9 mouse cellular contexts compared by ENCODE assay signal in genomic region chr1:168384594-168384955, GRCm38 (mm10). TPM values are rescaled to one million over a fixed set of nuclear protein-coding genes. Genes with fewer than 3 reads are reported as not detected.
A peak's percentile ranks its signal among the peaks of the same experiment; 100 is the strongest.
DNase-seq lines count a peak whose midpoint lies in the region; ATAC-seq and TF ChIP-seq lines count a peak whose summit lies in the region.
"Had no signal": no experiment of that assay in that cellular context is flagged by ENCODE, and none has a peak within 500 bp of the region (broad histone marks: within the 10 kb centered on the region; RNA-seq: fewer than 3 reads in every experiment).

No protein-coding gene starts in this region.

- WGBS in kidney, adult 2 months = 21% methylated on average over 6 of the region's 6 CpGs
- WGBS in embryonic facial prominence, embryonic 15.5 days = 25% methylated on average over 6 of the region's 6 CpGs
- WGBS in hindbrain, embryonic 11.5 days = 31% methylated on average over 6 of the region's 6 CpGs
- 17% methylated on average over 6 of the region's 6 CpGs for WGBS in midbrain, embryonic 15.5 days

- no peak overlapping the region for H3K9ac ChIP-seq in embryonic facial prominence, embryonic 15.5 days
- H3K9ac ChIP-seq in hindbrain, embryonic 11.5 days (ENCODE audit: low read depth, low read length) = no peak overlapping the region
- H3K9ac ChIP-seq in midbrain, embryonic 15.5 days = no peak overlapping the region

- no peaks in the 10 kb centered on the region for H3K27me3 ChIP-seq in kidney, adult 2 months (replicated peaks; ENCODE audit: control insufficient read depth, insufficient read depth, low read length)
- H3K27me3 ChIP-seq in embryonic facial prominence, embryonic 15.5 days = no peaks in the 10 kb centered on the region
- H3K27me3 ChIP-seq in hindbrain, embryonic 11.5 days (ENCODE audit: control insufficient read depth, insufficient read depth, low read length) = no peaks in the 10 kb centered on the region
- H3K27me3 ChIP-seq in midbrain, embryonic 15.5 days (replicated peaks) = no peaks in the 10 kb centered on the region

- DNase-seq in kidney, adult 2 months = no peak
- DNase-seq in kidney, postnatal 10 days = no peak
- DNase-seq in hindbrain, embryonic 11.5 days (ENCODE audit: low spot score) = no peak
- DNase-seq in cerebellum, adult 8-10 months = no peak
- no peak for DNase-seq in adrenal gland, adult (ENCODE audit: inconsistent age in 2 of 2, low spot score in 1 of 2)
- DNase-seq in layer of hippocampus, adult 8-10 months (ENCODE audit: low spot score in 2 of 2) = no peak
- DNase-seq: spleen, adult 18-20 months had no signal

- ATAC-seq in embryonic facial prominence, embryonic 15.5 days (ENCODE audit: insufficient number of reproducible peaks, low FRiP score, low TSS enrichment, low read depth) = no peak
- ATAC-seq in hindbrain, embryonic 11.5 days (ENCODE audit: low FRiP score) = no peak
- no peak for ATAC-seq in midbrain, embryonic 15.5 days (replicated peaks)

- no peak for TF ChIP-seq POLR2A in kidney, adult 2 months (IDR thresholded peaks at IDR 0.05; ENCODE audit: low read depth, low read length)

- no peak for TF ChIP-seq CTCF in kidney, adult 2 months (conservative IDR thresholded peaks at IDR 0.05; ENCODE audit: insufficient read depth, insufficient read length, low read depth, low read length)

- peaks cover 49% of the 10 kb centered on the region for H3K4me1 ChIP-seq in kidney, adult 2 months (ENCODE audit: control insufficient read depth, insufficient read depth, low read length)
- H3K4me1 ChIP-seq in embryonic facial prominence, embryonic 15.5 days = peaks cover 65% of the 10 kb centered on the region
- peaks cover 22% of the 10 kb centered on the region for H3K4me1 ChIP-seq in hindbrain, embryonic 11.5 days (replicated peaks; ENCODE audit: control insufficient read depth, insufficient read depth, low read length)
- peaks cover 72% of the 10 kb centered on the region for H3K4me1 ChIP-seq in midbrain, embryonic 15.5 days

- H3K36me3 ChIP-seq in kidney, adult 2 months (ENCODE audit: control insufficient read depth, insufficient read depth, low read length) = no peaks in the 10 kb centered on the region
- H3K36me3 ChIP-seq in embryonic facial prominence, embryonic 15.5 days = no peaks in the 10 kb centered on the region
- H3K36me3 ChIP-seq in hindbrain, embryonic 11.5 days (ENCODE audit: control insufficient read depth, insufficient read depth, low read length) = no peaks in the 10 kb centered on the region
- H3K36me3 ChIP-seq in midbrain, embryonic 15.5 days (replicated peaks) = no peaks in the 10 kb centered on the region

- H3K9me3 ChIP-seq in embryonic facial prominence, embryonic 15.5 days (replicated peaks) = no peaks in the 10 kb centered on the region
- H3K9me3 ChIP-seq in hindbrain, embryonic 11.5 days (ENCODE audit: control insufficient read depth, low read length) = no peaks in the 10 kb centered on the region
- H3K9me3 ChIP-seq in midbrain, embryonic 15.5 days = no peaks in the 10 kb centered on the region

- H3K27ac ChIP-seq in kidney, adult 2 months (ENCODE audit: insufficient read depth, low read depth, low read length) = peak overlapping the region; percentile 77
- H3K27ac ChIP-seq in embryonic facial prominence, embryonic 15.5 days (replicated peaks) = peak overlapping the region; percentile 49; the same call in 1 of the 2 replicates
- peak overlapping the region; percentile 43; the same call in 1 of the 2 replicates for H3K27ac ChIP-seq in hindbrain, embryonic 11.5 days (ENCODE audit: low read depth, low read length)
- peak overlapping the region; percentile 28 for H3K27ac ChIP-seq in midbrain, embryonic 15.5 days

- no peak overlapping the region for H3K4me3 ChIP-seq in kidney, adult 2 months (ENCODE audit: insufficient read depth, low read depth, low read length)
- no peak overlapping the region for H3K4me3 ChIP-seq in embryonic facial prominence, embryonic 15.5 days (replicated peaks)
- no peak overlapping the region for H3K4me3 ChIP-seq in hindbrain, embryonic 11.5 days (ENCODE audit: low read depth, low read length)
- no peak overlapping the region for H3K4me3 ChIP-seq in midbrain, embryonic 15.5 days

- H3K4me2 ChIP-seq in embryonic facial prominence, embryonic 15.5 days (replicated peaks) = no peak overlapping the region
- no peak overlapping the region for H3K4me2 ChIP-seq in hindbrain, embryonic 11.5 days (replicated peaks; ENCODE audit: low read depth, low read length)
- no peak overlapping the region for H3K4me2 ChIP-seq in midbrain, embryonic 15.5 days

RNA-seq across cellular contexts. Expression of gene Pbx1, which starts 47.5 kb away (rescaled TPM):
- polyA plus RNA-seq in kidney, adult 2 months (2012; rRNA removed) = 46.9 and 49.2 TPM in 2 replicates
- 29.5 and 33.3 TPM in 2 replicates for polyA plus RNA-seq in embryonic facial prominence, embryonic 15.5 days (2015; fragmentation: Nextera tagmentation; extraction: Ambion mirVana)
- 49.0 and 59.2 TPM in 2 replicates for polyA plus RNA-seq in hindbrain, embryonic 11.5 days (2014; fragmentation: Nextera tagmentation; extraction: Ambion mirVana)
- 83.0 and 88.2 TPM in 2 replicates for polyA plus RNA-seq in midbrain, embryonic 15.5 days (2015; fragmentation: Nextera tagmentation; extraction: Ambion mirVana)
- total RNA-seq in layer of hippocampus, adult 8-10 months (2022) = 100 to 1,000 TPM; 117 to 134 (median 122) TPM
